Mouse (Mus musculus): Measurements from ENCODE around the gene Thoc6. TPM values are rescaled to one million over a fixed set of nuclear protein-coding genes. Genes with fewer than 3 reads are reported as not detected.

Gene Thoc6
- 67.3 and 89.9 TPM in 2 replicates for polyA plus RNA-seq (2012; ENCODE audit: insufficient read depth, low replicate concordance)

GRCm38 (mm10) chr17:23673424-23674073, at the start of gene Thoc6, which contains the start of gene Hcfc1r1:
Gene Thoc6, minus strand, starts transcription at chr17:23673882.
Gene Hcfc1r1, plus strand, starts transcription at chr17:23673596.
- H3K4me3 ChIP-seq (replicated peaks), result peak within 1 kb of the TSS; percentile 99
- TF ChIP-seq GATA1 (IDR thresholded peaks at IDR 0.05; ENCODE audit: borderline replicate concordance, low read length) (no peak), FLI1 (IDR thresholded peaks at IDR 0.05; ENCODE audit: low read length) (no peak)

GRCm38 (mm10) chr17:23722376-23723125, 48.9 kb upstream of the Thoc6 start, which contains the start of gene 1520401A03Rik:
Gene 1520401A03Rik, minus strand, starts transcription at chr17:23722783.
- Histone ChIP-seq H3K4me3 (replicated peaks) (no peak within 1 kb of the TSS), H3K27me3 (replicated peaks) (peaks cover 43% of the 10 kb centered on the region), H3K36me3 (replicated peaks; ENCODE audit: low read length) (no peaks in the 10 kb centered on the region), H3K4me1 (peaks cover 26% of the 10 kb centered on the region), H3K9me3 (no peaks in the 10 kb centered on the region)
- TF ChIP-seq FLI1 (IDR thresholded peaks at IDR 0.05; ENCODE audit: low read length), result no peak
- TF ChIP-seq GATA1 (IDR thresholded peaks at IDR 0.05; ENCODE audit: borderline replicate concordance, low read length), result no peak

More at GRCm38 (mm10) chr17:23673424-23674073, at the start of gene Thoc6, which contains the start of gene Hcfc1r1:
- H3K9me3 ChIP-seq, result no peaks in the 10 kb centered on the region
- peaks cover 22% of the 10 kb centered on the region for H3K36me3 ChIP-seq (replicated peaks; ENCODE audit: low read length)
- H3K4me1 ChIP-seq, result peaks cover 64% of the 10 kb centered on the region
- peaks cover 7% of the 10 kb centered on the region for H3K27me3 ChIP-seq (replicated peaks)

GRCm38 (mm10) chr17:23721886-23722285, 48.2 kb upstream of the Thoc6 start:
- no peak overlapping the region for H3K4me3 ChIP-seq (replicated peaks)
- H3K4me1 ChIP-seq, result peaks cover 20% of the 10 kb centered on the region
- H3K36me3 ChIP-seq (replicated peaks; ENCODE audit: low read length), result no peaks in the 10 kb centered on the region
- H3K9me3 ChIP-seq, result no peaks in the 10 kb centered on the region
- peaks cover 48% of the 10 kb centered on the region for H3K27me3 ChIP-seq (replicated peaks)
- no peak for TF ChIP-seq GATA1 (IDR thresholded peaks at IDR 0.05; ENCODE audit: borderline replicate concordance, low read length)
- TF ChIP-seq FLI1 (IDR thresholded peaks at IDR 0.05; ENCODE audit: low read length), result no peak

GRCm38 (mm10) chr17:23719455-23719854, 45.8 kb upstream of the Thoc6 start:
- Histone ChIP-seq H3K4me1 (peaks cover 6% of the 10 kb centered on the region; the same call in 1 of the 2 replicates), H3K36me3 (replicated peaks; ENCODE audit: low read length) (no peaks in the 10 kb centered on the region), H3K9me3 (no peaks in the 10 kb centered on the region), H3K27me3 (replicated peaks) (peaks cover 58% of the 10 kb centered on the region), H3K4me3 (replicated peaks) (no peak overlapping the region)
- no peak for TF ChIP-seq FLI1 (IDR thresholded peaks at IDR 0.05; ENCODE audit: low read length)
- TF ChIP-seq GATA1 (IDR thresholded peaks at IDR 0.05; ENCODE audit: borderline replicate concordance, low read length), result no peak

- H3K36me3 ChIP-seq (replicated peaks; ENCODE audit: low read length), result no peaks in the 10 kb centered on the region
- no peak for TF ChIP-seq GATA1 (IDR thresholded peaks at IDR 0.05; ENCODE audit: borderline replicate concordance, low read length)
- no peak for TF ChIP-seq FLI1 (IDR thresholded peaks at IDR 0.05; ENCODE audit: low read length)
- H3K4me1 ChIP-seq, result peaks cover 6% of the 10 kb centered on the region; the same call in 1 of the 2 replicates
- H3K27me3 ChIP-seq (replicated peaks), result peaks cover 73% of the 10 kb centered on the region
- no peak overlapping the region for H3K4me3 ChIP-seq (replicated peaks)
- H3K9me3 ChIP-seq, result no peaks in the 10 kb centered on the region
These were observed 43.3 kb upstream of the Thoc6 start for GRCm38 (mm10) chr17:23717003-23717402.

GRCm38 (mm10) chr17:23706212-23706611, 32.5 kb upstream of the Thoc6 start:
- Histone ChIP-seq H3K4me1 (no peaks in the 10 kb centered on the region), H3K9me3 (no peaks in the 10 kb centered on the region), H3K27me3 (replicated peaks) (peaks cover 65% of the 10 kb centered on the region), H3K4me3 (replicated peaks) (no peak overlapping the region), H3K36me3 (replicated peaks; ENCODE audit: low read length) (no peaks in the 10 kb centered on the region)
- TF ChIP-seq GATA1 (IDR thresholded peaks at IDR 0.05; ENCODE audit: borderline replicate concordance, low read length) (no peak), FLI1 (IDR thresholded peaks at IDR 0.05; ENCODE audit: low read length) (no peak)

- H3K9me3 ChIP-seq, result no peaks in the 10 kb centered on the region
- H3K4me3 ChIP-seq (replicated peaks), result no peak overlapping the region
- no peaks in the 10 kb centered on the region; the same call in 1 of the 2 replicates for H3K4me1 ChIP-seq
- H3K36me3 ChIP-seq (replicated peaks; ENCODE audit: low read length), result no peaks in the 10 kb centered on the region
- no peak for TF ChIP-seq FLI1 (IDR thresholded peaks at IDR 0.05; ENCODE audit: low read length)
- TF ChIP-seq GATA1 (IDR thresholded peaks at IDR 0.05; ENCODE audit: borderline replicate concordance, low read length), result no peak
- H3K27me3 ChIP-seq (replicated peaks), result peaks cover 65% of the 10 kb centered on the region
These were observed 31.9 kb upstream of the Thoc6 start for GRCm38 (mm10) chr17:23705525-23706104.

GRCm38 (mm10) chr17:23704741-23705140, 31.1 kb upstream of the Thoc6 start:
- peaks cover 8% of the 10 kb centered on the region for H3K4me1 ChIP-seq
- no peaks in the 10 kb centered on the region for H3K36me3 ChIP-seq (replicated peaks; ENCODE audit: low read length)
- H3K9me3 ChIP-seq, result no peaks in the 10 kb centered on the region
- peaks cover 64% of the 10 kb centered on the region for H3K27me3 ChIP-seq (replicated peaks)
- no peak overlapping the region for H3K4me3 ChIP-seq (replicated peaks)
- TF ChIP-seq GATA1 (IDR thresholded peaks at IDR 0.05; ENCODE audit: borderline replicate concordance, low read length) (no peak), FLI1 (IDR thresholded peaks at IDR 0.05; ENCODE audit: low read length) (no peak)

GRCm38 (mm10) chr17:23703301-23703700, 29.6 kb upstream of the Thoc6 start:
- Histone ChIP-seq H3K27me3 (replicated peaks) (peaks cover 69% of the 10 kb centered on the region), H3K9me3 (no peaks in the 10 kb centered on the region), H3K4me3 (replicated peaks) (no peak overlapping the region), H3K36me3 (replicated peaks; ENCODE audit: low read length) (no peaks in the 10 kb centered on the region), H3K4me1 (peaks cover 15% of the 10 kb centered on the region)
- TF ChIP-seq GATA1 (IDR thresholded peaks at IDR 0.05; ENCODE audit: borderline replicate concordance, low read length) (no peak), FLI1 (IDR thresholded peaks at IDR 0.05; ENCODE audit: low read length) (no peak)

All from megakaryocyte, embryonic 14.5 days (primary cell).